Mouse (Mus musculus) limb, embryonic 15.5 days (tissue): ENCODE measurements around the gene Lrch4. TPM values are rescaled to one million over a fixed set of nuclear protein-coding genes. Genes with fewer than 3 reads are reported as not detected.
A peak's percentile ranks its signal among the peaks of the same experiment; 100 is the strongest.

Source experiments
- ATAC-seq: fragments of 200-750 bp; cut with Nextera tagmentation; 2 replicates; pipeline ENCODE4 v1.8.0; 2017; ENCODE audit warnings: low read depth, moderate TSS enrichment; ENCODE audit not compliant: insufficient number of reproducible peaks, low FRiP score, low TSS enrichment
- H3K27ac ChIP-seq: fragments of 300-500 bp; sonication (generic); 2 replicates; pipeline ENCODE4 v1.5.1; 2015; ENCODE audit warnings: moderate library complexity, mild to moderate bottlenecking, inconsistent platforms
- H3K27me3 ChIP-seq: fragments of 300-500 bp; sonication (generic); 2 replicates; pipeline ENCODE4 v1.6.1; 2015; ENCODE audit warnings: inconsistent platforms
- H3K36me3 ChIP-seq: fragments of 300-500 bp; sonication (generic); 2 replicates; pipeline ENCODE4 v1.6.1; 2015; ENCODE audit warnings: inconsistent platforms
- H3K4me1 ChIP-seq: fragments of 300-500 bp; sonication (generic); 2 replicates; pipeline ENCODE4 v1.6.1; 2015; ENCODE audit warnings: inconsistent platforms
- H3K4me2 ChIP-seq: fragments of 300-500 bp; sonication (generic); 2 replicates; pipeline ENCODE4 v1.6.1; 2015; ENCODE audit warnings: mild to moderate bottlenecking, inconsistent platforms
- H3K4me3 ChIP-seq: fragments of 300-500 bp; sonication (generic); 2 replicates; pipeline ENCODE4 v1.5.1; 2015; ENCODE audit warnings: mild to moderate bottlenecking, inconsistent platforms
- H3K9ac ChIP-seq: fragments of 300-500 bp; sonication (generic); 2 replicates; pipeline ENCODE4 v1.6.1; 2015; ENCODE audit warnings: inconsistent platforms
- H3K9me3 ChIP-seq: fragments of 300-500 bp; sonication (generic); 2 replicates; pipeline ENCODE4 v1.6.1; 2016; ENCODE audit warnings: inconsistent platforms
- WGBS: fragments of 180-500 bp; shearing (Covaris S2); methylation state at CpG from one replicate; pipeline ENCODE4 v1.1.7; 2015; 5-methylcytosine and 5-hydroxymethylcytosine counted together
- polyA plus RNA-seq: library from polyadenylated mRNA; unstranded; fragments of >200 nt; fragmentation: Nextera tagmentation; extraction: Ambion mirVana; gene quantifications from 2 replicates; pipeline ENCODE4 v1.2.1, GENCODE M21; 2015

Lrch4 gene
- polyA plus RNA-seq = 32.8 and 34.1 TPM in 2 replicates

DNA sequence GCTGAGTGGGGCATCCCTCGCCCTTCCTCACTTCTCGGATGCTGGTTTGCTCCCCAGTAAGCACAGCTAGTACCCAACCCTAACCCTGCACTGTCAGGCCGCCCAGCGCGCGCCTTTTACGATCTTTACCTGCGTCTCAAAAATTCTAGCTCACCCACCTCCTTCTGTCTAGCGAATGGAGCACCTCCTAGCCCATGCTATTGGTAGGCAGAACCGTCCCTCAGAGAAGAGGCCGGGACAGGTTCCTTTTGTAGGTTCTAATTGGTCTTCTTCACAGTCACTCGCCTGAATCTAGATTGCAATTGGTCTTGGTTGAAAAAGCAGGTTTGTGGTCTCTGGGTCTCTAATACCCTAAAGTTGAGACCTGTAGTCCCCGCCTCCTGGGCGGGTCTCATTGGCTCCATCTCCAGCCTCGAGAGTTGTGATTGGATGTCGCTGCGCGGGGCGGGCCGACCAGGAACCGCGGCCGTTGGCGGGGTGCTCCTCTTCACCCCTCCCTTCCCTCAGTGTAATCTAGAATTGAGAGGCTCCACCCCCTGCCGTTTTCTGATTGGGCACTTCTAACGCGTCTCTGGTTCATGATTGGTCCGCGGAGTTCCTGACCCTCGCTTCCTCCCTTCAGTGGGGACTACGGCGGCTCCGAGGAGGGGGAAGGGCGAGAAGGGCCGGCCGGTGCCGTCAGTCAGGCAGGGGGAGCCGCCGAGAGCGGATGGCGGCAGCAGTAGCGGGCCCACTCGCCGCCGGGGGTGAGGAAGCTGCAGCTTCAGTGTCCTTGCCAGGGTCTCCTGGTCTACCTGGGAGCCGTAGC, at the start of gene Lrch4, which contains the start of the genes Fbxo24 and Gm20605:
Gene Lrch4 (plus strand): TSS at position 624 of the 808 bp plus-strand sequence.
Gene Fbxo24 (minus strand): TSS at position 505 of the 808 bp plus-strand sequence.
Gene Gm20605 (plus strand): TSS at position 678 of the 808 bp plus-strand sequence.
- Histone ChIP-seq H3K4me2 (peak within 1 kb of the TSS; percentile 88), H3K27me3 (no peaks in the 10 kb centered on the region), H3K9ac (peak within 1 kb of the TSS; percentile 79), H3K4me1 (peaks cover 46% of the 10 kb centered on the region), H3K4me3 (peak within 1 kb of the TSS; percentile 98), H3K9me3 (no peaks in the 10 kb centered on the region), H3K36me3 (peaks cover 4% of the 10 kb centered on the region), H3K27ac (peak within 1 kb of the TSS; percentile 91)
- WGBS = under 1% methylated on average over 46 of the region's 46 CpGs
- ATAC-seq = peak; percentile 98

DNA sequence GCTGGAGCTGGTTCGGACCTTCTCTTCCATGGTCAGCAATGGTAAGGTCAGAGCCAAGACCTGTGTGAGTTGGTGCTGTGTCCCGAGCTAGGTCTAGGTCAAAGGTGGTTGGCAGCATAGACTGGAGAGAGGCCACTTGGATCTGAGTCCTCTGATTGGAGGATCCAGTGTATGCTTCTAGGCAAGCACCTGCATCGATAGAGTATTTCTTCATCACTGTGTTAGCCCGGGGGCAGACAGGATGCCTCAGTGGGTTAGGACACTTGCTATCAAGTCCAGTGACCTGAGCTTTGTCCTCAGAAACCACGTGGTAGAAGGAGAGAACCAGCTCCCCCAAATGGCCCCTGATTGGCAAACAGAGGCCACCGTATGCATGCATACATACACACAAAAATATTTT, 48.7 kb upstream of the Lrch4 start:
- Histone ChIP-seq H3K4me3 (no peak overlapping the region), H3K9me3 (no peaks in the 10 kb centered on the region), H3K9ac (no peak overlapping the region), H3K4me2 (no peak overlapping the region), H3K27me3 (peaks cover 16% of the 10 kb centered on the region), H3K27ac (no peak overlapping the region), H3K36me3 (no peaks in the 10 kb centered on the region), H3K4me1 (peaks cover 22% of the 10 kb centered on the region; the same call in 1 of the 2 replicates)
- ATAC-seq = no peak
- 79% methylated on average over 6 of the region's 6 CpGs for WGBS

DNA sequence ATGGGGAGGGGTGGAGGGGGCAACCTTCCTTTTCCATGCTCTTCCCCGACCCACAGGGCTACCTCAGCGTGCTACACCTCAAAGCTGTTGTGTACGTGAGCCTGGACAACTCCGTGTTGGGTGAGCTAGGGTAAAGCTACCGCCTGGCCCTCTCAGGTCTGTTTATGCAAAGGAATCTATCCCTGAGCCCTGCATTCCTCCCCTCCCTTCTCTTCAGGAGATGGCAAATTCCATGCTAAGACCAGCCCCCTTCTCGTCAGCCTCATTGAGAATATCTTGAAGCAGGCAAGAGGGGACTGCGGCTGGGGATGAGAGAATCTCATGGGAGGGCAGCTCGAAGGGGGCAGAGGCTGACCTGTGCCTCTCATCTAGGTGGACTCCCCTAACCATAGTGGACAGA, 46.2 kb upstream of the Lrch4 start:
- Histone ChIP-seq H3K9me3 (no peaks in the 10 kb centered on the region), H3K4me1 (peaks cover 22% of the 10 kb centered on the region; the same call in 1 of the 2 replicates), H3K4me2 (no peak overlapping the region), H3K4me3 (no peak overlapping the region), H3K27ac (no peak overlapping the region), H3K27me3 (peaks cover 16% of the 10 kb centered on the region), H3K9ac (no peak overlapping the region), H3K36me3 (no peaks in the 10 kb centered on the region)
- ATAC-seq = no peak
- WGBS = 28% methylated on average over 8 of the region's 8 CpGs

DNA sequence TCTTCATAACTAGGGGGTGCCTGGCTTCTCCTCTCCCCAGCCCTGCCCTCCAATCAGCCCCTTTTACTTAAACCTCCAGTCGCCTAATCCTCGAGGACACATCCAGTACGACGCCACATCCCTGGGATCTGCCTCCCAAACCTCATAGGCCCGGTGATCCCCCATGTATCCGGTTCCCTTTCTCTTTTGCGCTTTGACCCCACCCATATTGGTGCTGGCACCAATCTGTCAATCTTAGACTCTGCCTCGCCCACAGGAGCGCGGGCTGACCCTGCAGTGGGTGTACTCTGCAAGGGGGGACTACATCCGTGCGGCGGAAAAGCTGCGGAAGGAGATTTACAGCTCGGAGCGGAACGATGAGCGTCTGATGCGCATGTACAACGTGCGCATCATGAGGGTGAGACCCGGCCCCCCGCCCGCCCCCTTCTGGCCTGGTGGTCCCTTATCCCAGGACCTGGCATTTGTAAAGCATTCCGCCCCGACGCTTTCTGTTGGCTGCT, 45.2 kb upstream of the Lrch4 start:
- Histone ChIP-seq H3K9me3 (no peaks in the 10 kb centered on the region), H3K4me1 (peaks cover 22% of the 10 kb centered on the region; the same call in 1 of the 2 replicates), H3K4me2 (peak overlapping the region; percentile 62), H3K4me3 (peak overlapping the region; percentile 40), H3K27ac (peak overlapping the region; percentile 50), H3K9ac (0 out of 2 replicates have a peak overlapping the region, but pooled peaks have one; percentile 0), H3K27me3 (peaks cover 16% of the 10 kb centered on the region), H3K36me3 (no peaks in the 10 kb centered on the region)
- ATAC-seq = 0 out of 2 replicates have a peak, but pooled peaks have one; percentile 37
- 17% methylated on average over 27 of the region's 27 CpGs for WGBS

DNA sequence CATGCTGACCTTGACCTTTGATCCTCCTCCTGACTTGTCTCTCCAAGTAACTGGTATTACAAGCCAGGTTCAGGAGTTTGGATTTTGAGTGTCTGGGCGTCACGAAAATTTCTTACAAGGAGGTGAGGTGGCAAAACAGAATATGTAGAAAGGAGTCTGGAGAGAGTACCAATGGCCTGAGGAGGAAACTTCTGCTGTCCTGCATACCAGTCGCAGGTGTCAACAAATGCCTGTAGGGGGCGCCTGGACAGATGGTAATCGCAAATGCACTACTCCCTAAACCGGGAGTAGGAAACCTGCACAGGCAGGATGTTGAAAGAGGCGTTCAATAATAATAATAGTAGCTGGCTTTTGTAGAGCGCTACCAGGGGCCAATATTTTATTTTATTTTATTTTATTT, 43.9 kb upstream of the Lrch4 start:
- no peak overlapping the region for H3K27ac ChIP-seq
- H3K27me3 ChIP-seq = peaks cover 16% of the 10 kb centered on the region
- WGBS = 31% methylated on average over 8 of the region's 8 CpGs
- no peak for ATAC-seq
- H3K9ac ChIP-seq = no peak overlapping the region
- peaks cover 22% of the 10 kb centered on the region; the same call in 1 of the 2 replicates for H3K4me1 ChIP-seq
- no peak overlapping the region for H3K4me3 ChIP-seq
- no peaks in the 10 kb centered on the region for H3K36me3 ChIP-seq
- no peak overlapping the region for H3K4me2 ChIP-seq
- no peaks in the 10 kb centered on the region for H3K9me3 ChIP-seq

DNA sequence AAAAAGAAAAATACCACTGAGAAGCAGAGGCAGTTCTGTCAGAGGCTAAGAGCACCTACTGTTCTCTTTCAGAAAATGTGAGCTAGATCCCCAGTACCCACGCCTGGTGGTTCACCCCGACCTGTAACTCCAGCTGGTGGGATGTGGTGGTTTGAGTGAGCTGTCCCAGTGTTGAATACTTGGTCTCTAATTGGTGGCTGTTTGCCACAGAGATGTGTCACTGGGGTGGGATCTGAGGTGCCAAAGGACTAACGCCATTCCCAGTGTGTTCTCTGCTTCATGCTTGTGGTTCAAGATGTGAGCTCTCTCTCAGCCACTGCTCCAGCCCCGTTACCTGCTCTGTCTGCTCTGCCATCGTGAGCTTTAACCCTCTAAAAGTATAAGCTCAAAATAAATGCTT, 38.4 kb upstream of the Lrch4 start:
- Histone ChIP-seq H3K27me3 (no peaks in the 10 kb centered on the region), H3K4me3 (no peak overlapping the region), H3K27ac (no peak overlapping the region), H3K4me2 (no peak overlapping the region), H3K9ac (no peak overlapping the region), H3K4me1 (no peaks in the 10 kb centered on the region), H3K36me3 (no peaks in the 10 kb centered on the region), H3K9me3 (no peaks in the 10 kb centered on the region)
- WGBS = 74% methylated on average over 5 of the region's 5 CpGs
- ATAC-seq = no peak

DNA sequence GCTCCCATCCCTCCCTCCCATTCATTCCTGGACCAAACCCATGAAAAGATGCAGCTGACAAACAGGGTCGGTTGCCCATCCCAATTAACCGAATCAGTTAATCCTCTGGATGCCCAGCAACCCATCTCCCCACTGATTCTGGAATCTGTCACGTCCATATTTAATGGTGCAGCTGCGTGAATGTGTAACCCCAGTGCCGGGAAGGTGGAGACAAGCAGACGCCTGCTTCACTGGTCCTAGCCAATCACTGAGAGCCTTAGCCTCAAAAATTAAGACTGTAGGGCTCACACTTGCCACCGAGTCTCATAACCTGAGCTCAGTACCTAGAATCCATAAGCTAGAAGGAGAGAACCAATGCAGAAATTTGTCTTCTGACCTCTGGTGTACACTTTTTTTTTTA, 33.0 kb upstream of the Lrch4 start:
- H3K9me3 ChIP-seq = no peaks in the 10 kb centered on the region
- H3K36me3 ChIP-seq = peaks cover 12% of the 10 kb centered on the region
- H3K27me3 ChIP-seq = no peaks in the 10 kb centered on the region
- no peak overlapping the region for H3K4me3 ChIP-seq
- 83% methylated on average over 7 of the region's 7 CpGs for WGBS
- H3K27ac ChIP-seq = no peak overlapping the region
- H3K9ac ChIP-seq = no peak overlapping the region
- ATAC-seq = no peak
- H3K4me1 ChIP-seq = peaks cover 14% of the 10 kb centered on the region
- H3K4me2 ChIP-seq = no peak overlapping the region

DNA sequence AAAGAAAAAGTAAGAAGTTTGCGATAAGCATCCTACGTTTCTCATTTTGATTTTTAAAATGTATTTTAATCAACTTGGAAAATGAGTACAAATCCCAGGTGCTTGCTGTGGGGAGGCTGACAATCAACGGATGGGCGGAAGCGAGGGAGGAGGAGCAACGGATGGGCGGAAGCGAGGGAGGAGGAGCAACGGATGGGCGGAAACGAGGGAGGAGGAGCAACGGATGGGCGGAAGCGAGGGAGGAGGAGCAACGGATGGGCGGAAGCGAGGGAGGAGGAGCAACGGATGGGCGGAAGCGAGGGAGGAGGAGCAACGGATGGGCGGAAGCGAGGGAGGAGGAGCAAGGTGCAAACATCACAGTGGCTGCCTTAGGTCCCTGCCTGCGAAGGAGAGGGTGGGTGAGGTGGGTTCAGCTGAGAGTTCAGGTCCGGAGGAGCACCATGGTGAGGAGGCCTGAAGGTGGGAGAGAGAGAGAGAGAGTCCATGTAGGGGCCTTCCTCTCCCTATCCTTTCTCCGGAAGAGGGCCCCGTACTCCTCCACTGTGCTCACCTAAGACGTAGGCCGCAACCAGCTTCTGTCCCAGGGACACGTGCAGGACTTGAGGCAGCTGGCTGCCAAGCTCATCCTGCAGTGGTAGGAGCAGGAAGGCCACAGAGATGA, 32.2 kb upstream of the Lrch4 start:
- no peaks in the 10 kb centered on the region for H3K9me3 ChIP-seq
- H3K4me2 ChIP-seq = 0 out of 2 replicates have a peak overlapping the region, but pooled peaks have one; percentile 20
- H3K4me3 ChIP-seq = peak overlapping the region; percentile 7; the same call in 1 of the 2 replicates
- no peaks in the 10 kb centered on the region for H3K27me3 ChIP-seq
- WGBS = 35% methylated on average over 29 of the region's 30 CpGs
- no peak overlapping the region for H3K9ac ChIP-seq
- no peak overlapping the region for H3K27ac ChIP-seq
- H3K36me3 ChIP-seq = peaks cover 12% of the 10 kb centered on the region
- H3K4me1 ChIP-seq = peaks cover 14% of the 10 kb centered on the region
- no peak for ATAC-seq

DNA sequence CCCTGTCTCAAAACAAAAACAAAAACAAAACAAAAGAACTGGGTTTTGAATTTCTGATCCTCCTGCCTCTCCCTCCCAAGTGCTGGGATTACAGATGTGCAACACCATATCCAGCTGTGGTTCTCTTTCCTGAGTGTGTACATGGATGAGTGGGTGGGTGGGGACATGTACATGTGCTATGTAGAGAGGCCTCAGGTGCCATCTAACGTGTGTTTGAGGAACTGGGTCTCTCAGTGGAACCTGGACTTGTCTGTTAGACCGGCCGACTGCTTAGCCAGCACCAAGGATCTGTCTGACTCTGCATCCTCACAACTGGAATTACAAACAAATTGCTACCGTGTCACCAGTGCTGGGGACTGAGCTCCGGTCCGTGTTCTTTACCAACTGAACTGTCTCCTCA, 31.3 kb upstream of the Lrch4 start:
- ATAC-seq = no peak
- no peak overlapping the region for H3K4me2 ChIP-seq
- peaks cover 18% of the 10 kb centered on the region for H3K4me1 ChIP-seq
- no peaks in the 10 kb centered on the region for H3K27me3 ChIP-seq
- no peaks in the 10 kb centered on the region for H3K9me3 ChIP-seq
- no peak overlapping the region for H3K9ac ChIP-seq
- no peak overlapping the region for H3K4me3 ChIP-seq
- H3K36me3 ChIP-seq = peaks cover 12% of the 10 kb centered on the region
- 93% methylated on average over 6 of the region's 6 CpGs for WGBS
- H3K27ac ChIP-seq = no peak overlapping the region

DNA sequence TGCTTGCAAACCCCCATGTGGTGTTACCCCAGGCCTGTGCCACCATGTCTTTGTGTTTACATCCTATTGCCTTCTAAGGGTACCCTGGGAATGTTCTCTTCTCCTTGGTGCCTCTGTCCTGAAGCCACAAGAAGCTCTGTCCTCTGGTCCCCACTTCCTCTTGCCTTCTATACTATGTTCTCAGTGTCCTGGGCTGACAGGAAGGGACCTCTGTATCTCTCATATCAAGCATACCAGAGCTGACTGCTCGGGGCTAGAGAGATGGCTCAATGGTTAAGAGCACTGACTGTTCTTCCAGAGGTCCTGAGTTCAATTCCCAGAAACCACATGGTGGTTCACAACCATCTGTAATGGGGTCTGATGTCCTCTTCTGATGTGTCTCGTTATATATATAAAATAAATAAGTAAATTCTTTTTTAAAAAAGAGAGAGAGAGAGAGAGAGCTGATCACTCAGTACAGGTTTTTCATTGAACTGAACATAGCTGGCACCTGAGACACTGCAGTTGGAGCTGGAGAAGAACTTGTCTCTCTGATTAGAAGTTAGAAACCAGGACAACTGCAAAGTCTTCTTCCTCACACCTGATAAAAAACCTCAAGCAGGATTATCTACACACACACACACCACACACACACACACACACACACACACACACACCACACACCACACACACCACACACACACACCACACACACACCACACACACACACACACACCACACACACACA, 30.7 kb upstream of the Lrch4 start:
- WGBS = 88% methylated on average over 2 of the region's 2 CpGs

DNA sequence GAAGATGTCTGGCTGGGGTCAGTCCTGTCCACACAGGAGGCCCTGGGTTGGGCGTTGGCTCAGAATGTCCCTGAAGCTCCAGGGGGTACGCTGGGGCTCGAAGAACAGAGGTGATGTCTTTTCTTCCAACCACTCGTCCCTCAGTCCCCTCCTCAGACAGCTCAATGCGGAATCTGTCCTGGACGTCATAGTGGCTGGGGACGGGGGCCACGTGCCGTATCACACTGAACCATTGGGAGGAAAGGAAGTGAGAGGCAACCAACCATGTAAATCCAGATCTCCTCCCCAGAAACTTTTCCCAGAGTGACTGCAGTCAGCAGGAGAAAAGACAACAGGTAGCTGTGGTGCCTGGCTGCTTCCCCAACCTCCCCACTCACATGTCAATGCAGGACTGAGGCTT, 29.3 kb upstream of the Lrch4 start:
- peak overlapping the region; percentile 82; the same call in 1 of the 2 replicates for H3K9ac ChIP-seq
- H3K4me1 ChIP-seq = peaks cover 20% of the 10 kb centered on the region
- H3K9me3 ChIP-seq = no peaks in the 10 kb centered on the region
- H3K27ac ChIP-seq = no peak overlapping the region
- peak overlapping the region; percentile 86 for H3K4me2 ChIP-seq
- 68% methylated on average over 9 of the region's 9 CpGs for WGBS
- H3K36me3 ChIP-seq = peaks cover 17% of the 10 kb centered on the region
- no peaks in the 10 kb centered on the region for H3K27me3 ChIP-seq
- ATAC-seq = no peak
- H3K4me3 ChIP-seq = peak overlapping the region; percentile 73

More for the DNA sequence above, 30.7 kb upstream of the Lrch4 start:
- Histone ChIP-seq H3K9ac (no peak overlapping the region), H3K4me3 (no peak overlapping the region), H3K4me2 (no peak overlapping the region), H3K27me3 (no peaks in the 10 kb centered on the region), H3K4me1 (peaks cover 20% of the 10 kb centered on the region), H3K27ac (no peak overlapping the region), H3K9me3 (no peaks in the 10 kb centered on the region), H3K36me3 (peaks cover 12% of the 10 kb centered on the region)
- ATAC-seq = no peak
